Mouse (Mus musculus): ENCODE data around the gene Igfbp6.
A peak's percentile ranks its signal among the peaks of the same experiment; 100 is the strongest.
"Not testable (repeated sequence)": the region's sequence is repeated elsewhere in the genome, so short reads cannot be mapped to it uniquely, and the experiment has no call there.

Gene Igfbp6

GRCm38 (mm10) chr15:102141120-102141519 is 3.0 kb upstream of the Igfbp6 start:
- DNase-seq, result no peak

- DNase-seq, result no peak
Measured at GRCm38 (mm10) chr15:102142914-102143912, 949 bp upstream of the Igfbp6 start.

GRCm38 (mm10) chr15:102144726-102145125 is 564 bp downstream of the Igfbp6 start:
- no peak for DNase-seq

GRCm38 (mm10) chr15:102145330-102145729 is 1.2 kb downstream of the Igfbp6 start:
- DNase-seq, result no peak

GRCm38 (mm10) chr15:102146089-102146488 is 1.9 kb downstream of the Igfbp6 start:
- no peak for DNase-seq

GRCm38 (mm10) chr15:102146882-102147281 is 2.7 kb downstream of the Igfbp6 start:
- DNase-seq, result peak; percentile 51 to 79

- no peak for DNase-seq
Measured at GRCm38 (mm10) chr15:102147674-102148402, 3.7 kb downstream of the Igfbp6 start.

- peak; percentile 39 to 58 for DNase-seq
Measured at GRCm38 (mm10) chr15:102149561-102149960, 5.4 kb downstream of the Igfbp6 start.

GRCm38 (mm10) chr15:102150301-102151135 is 6.4 kb downstream of the Igfbp6 start, which contains the start of gene Soat2:
Gene Soat2 (plus strand): TSS chr15:102150526.
- DNase-seq, result peak; percentile 52 to 67

- peak in 1 of 2 experiments; percentile 44 for DNase-seq
Measured at GRCm38 (mm10) chr15:102152646-102153045, 8.5 kb downstream of the Igfbp6 start.

- not testable (repeated sequence) for DNase-seq
Measured at GRCm38 (mm10) chr15:102155006-102155405, 10.8 kb downstream of the Igfbp6 start.

GRCm38 (mm10) chr15:102156836-102157235 is 12.7 kb downstream of the Igfbp6 start:
- no peak for DNase-seq

GRCm38 (mm10) chr15:102160415-102161060 is 16.4 kb downstream of the Igfbp6 start:
- no peak for DNase-seq

- DNase-seq, result no peak
Measured at GRCm38 (mm10) chr15:102163900-102164693, 19.9 kb downstream of the Igfbp6 start.

- no peak for DNase-seq
Measured at GRCm38 (mm10) chr15:102165468-102166100, 21.4 kb downstream of the Igfbp6 start.

GRCm38 (mm10) chr15:102167620-102168021 is 23.5 kb downstream of the Igfbp6 start:
- DNase-seq, result no peak

GRCm38 (mm10) chr15:102169064-102169463 is 24.9 kb downstream of the Igfbp6 start:
- no peak for DNase-seq

- DNase-seq, result no peak
Measured at GRCm38 (mm10) chr15:102173581-102173980, 29.4 kb downstream of the Igfbp6 start.

- no peak for DNase-seq
Measured at GRCm38 (mm10) chr15:102175736-102176319, 31.7 kb downstream of the Igfbp6 start.

Data from kidney, postnatal 36 days (tissue).